Comparison of ENCODE assay signal across 10 mouse cellular contexts in the genomic region with DNA sequence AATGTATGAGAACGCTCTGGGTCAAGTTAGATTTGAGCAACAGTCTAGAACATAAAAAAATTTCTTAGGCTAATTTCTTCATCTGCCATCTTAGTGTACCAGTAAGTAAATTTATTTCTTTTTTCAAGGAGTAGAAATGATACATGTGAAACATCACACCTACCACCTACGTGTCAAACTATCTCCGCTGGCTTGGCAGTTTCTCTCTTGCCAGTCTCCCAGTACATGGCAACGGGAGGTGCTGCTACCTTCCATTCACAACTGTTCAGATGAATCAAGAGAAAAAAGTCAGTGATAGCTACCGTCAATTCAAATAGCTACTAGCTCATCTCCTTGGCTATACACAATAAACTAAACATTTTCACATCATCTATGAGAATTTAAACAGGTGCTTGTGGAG.
"Had no signal": no experiment of that assay in that cellular context is flagged by ENCODE, and none has a peak within 500 bp of the region (broad histone marks: within the 10 kb centered on the region; RNA-seq: fewer than 3 reads in every experiment).

No protein-coding gene starts in this region.

- DNase-seq: retina, postnatal 1 day; right cerebral cortex, postnatal 14 days; right cerebral cortex, postnatal 25 days; spleen, adult 18-20 months; thymus, adult 18-20 months; thymus, adult 2 months; thymus, postnatal 14 days; thymus, postnatal 25 days; thymus, postnatal 36 days; thymus, postnatal 4 days had no signal
